Mouse (Mus musculus) monocyte, adult 2 months (primary cell): ENCODE measurements at regions not wholly inside any gene's neighbourhood (a gene's known extent, or its start where the extent isn't known, plus 50 kb on each side); places are given as distances from the start of the nearest gene placed in this dataset.
"Not testable (repeated sequence)": the region's sequence is repeated elsewhere in the genome, so short reads cannot be mapped to it uniquely, and the experiment has no call there.

ENCODE experiments used
- DNase-seq, 2 experiments: peaks; one replicate each; pipeline ENCODE4 v3.0.0; 2022; ENCODE audit warnings: low spot score in 2 of 2, low read depth in 1 of 2

DNA sequence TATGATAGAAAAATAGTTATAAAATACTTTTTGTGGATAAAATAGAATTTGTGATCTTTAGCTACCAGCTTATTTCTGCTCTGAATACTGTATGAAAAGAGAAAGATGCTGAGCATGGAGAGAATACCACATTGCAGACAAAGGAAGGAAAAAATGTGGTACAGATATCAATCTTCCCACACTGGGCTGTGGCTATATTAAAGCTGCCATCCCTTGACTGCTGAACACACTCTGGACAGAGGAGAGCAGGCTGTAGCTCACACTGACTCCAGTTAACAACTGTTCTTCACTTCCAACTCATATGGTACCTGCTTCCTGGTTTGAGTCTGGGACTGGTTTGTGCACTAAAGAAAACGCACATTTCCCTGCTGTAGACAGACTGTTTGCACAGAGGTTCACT is 76.7 kb upstream of the Try4 start:
- no peak for DNase-seq

DNA sequence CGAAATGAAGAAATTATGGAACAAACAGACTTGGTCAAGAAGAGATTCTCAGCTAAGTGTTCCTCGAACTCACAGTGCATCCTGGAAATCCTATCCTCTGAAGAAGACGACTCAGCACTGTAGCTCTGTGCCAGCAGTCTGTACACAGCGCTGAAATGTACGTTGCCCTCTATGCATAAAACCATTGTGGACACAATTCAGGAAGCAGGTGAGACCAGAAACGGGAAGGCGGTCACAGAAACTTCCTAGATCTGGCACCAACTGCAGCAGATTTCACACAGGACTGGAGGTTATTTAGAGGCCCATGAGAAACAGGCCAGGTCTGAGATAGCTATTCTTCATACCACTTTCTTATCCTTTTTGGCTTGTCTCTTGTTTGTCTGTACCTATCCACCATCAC is 83.7 kb upstream of the Try4 start:
- no peak for DNase-seq

DNA sequence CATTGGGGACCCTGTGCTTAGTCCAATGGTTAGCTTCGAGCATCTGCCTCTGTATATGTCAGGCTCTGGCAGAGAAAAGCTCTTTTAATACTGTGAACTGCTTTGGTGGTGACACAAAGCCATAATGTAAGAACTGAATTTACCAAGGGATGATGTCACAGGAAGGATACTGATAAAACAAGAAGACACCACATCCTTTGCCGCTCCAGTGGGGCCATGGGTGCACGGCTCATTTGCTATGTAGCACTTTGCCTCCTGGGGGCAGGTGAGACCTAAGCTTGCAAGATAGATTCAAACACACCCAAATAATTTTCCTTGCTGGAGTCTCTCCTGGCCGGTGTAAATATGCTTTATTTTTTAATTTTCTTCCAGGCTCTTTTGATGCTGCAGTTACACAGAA is 86.2 kb upstream of the Try4 start:
- DNase-seq = no peak

DNA sequence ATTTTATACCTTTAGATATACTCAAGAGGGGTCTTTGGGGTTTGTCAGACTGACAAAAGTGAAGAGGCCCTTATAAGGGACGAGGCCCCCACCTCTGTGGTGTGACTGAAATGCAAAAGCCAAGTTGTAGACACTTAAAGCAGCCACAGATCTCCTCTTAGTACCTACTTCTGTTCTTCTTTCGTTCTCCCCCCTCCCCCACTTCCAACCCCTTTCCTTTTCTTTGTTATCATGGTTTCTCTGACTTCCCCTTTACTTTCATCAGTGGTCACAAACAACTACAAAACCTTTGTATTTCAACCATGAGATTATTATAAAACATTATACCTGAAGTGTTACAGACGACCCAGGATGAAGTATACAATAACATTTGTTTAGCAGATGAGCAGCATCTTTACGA is 96.2 kb upstream of the Try4 start:
- DNase-seq = no peak

DNA sequence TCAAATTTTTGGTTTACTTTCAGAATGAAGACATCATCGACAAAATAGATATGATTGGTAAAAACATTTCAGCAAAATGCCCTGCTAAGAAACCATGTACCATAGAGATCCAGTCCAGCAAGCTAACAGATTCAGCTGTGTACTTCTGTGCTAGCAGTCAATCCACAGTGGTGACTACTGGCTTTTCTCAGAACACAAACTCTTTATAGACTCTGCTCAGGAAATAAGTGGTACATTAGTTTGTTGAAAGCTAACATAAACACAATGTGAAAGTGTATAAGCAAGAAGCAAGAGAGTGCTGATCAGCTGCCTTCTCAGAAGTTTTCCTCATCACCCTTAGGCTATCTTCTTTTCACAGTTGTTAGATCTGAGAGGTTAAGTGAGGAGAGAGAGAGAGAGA is 99.2 kb upstream of the Try4 start:
- DNase-seq = no peak

DNA sequence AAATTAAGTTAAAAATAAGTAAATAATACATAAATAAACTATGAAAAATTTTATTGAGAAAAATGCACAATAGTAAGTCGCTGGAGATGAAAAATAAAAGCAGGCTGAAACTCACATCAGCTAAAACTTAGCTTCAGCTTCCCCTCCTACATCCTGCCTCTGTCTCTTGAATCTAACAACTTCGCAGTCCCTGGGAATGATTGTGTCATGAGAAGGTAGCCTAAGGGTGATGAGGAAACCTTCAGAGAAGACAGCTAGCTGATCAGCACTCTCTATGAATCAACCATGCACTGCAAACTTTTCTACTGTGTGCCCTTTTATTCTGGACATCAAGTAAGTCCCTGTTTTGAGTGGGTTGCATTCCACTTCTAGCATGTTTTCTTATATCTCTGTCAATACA is 99.8 kb upstream of the Try4 start:
- DNase-seq = no peak

DNA sequence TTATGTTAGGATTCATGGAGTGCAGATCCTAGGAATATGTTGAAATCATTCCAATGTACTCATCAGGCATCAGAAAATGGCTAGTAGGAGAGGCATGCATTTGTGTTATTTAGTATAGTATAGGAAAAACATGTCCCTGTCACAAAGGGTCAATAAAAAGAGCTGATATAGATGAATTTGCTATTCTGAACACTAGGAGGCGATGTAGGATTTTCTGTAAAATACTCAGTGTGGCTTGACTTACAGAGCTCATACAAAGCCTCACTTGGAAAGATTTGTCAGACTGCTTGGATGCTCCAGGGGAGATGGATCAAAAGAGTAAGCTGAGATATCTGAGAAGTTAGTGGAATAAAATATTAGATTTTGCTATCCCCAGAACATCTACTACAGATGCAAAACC is 107.6 kb upstream of the Try4 start:
- no peak for DNase-seq

DNA sequence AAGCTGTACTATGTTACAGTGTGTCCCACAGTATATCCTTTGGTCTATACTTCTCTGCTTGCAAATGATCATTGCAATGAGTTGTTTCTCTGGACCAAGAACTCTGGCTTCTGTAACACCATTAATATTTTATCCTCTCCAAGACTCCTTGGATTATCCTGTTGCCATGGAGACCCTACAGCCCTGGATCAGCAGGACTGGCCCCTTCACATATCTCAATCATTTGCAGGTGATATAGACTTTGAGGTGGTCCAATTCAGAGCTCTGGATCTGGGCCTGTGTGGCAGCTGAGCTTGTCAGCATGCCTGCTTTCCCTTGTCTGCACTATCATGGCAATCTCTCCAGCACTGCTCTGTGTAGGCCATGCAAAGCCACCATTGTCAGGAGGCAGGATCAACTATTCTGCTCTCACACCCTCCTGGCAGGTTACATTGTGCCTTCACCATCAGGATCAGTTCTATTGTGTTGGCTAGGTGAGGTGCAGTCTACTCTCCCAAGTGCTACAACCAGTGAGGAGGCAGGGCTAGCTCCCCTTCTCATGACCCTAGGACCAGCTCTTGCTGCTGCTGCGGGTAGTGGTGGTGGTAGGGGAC is 110.2 kb upstream of the Try4 start:
- no peak for DNase-seq

DNA sequence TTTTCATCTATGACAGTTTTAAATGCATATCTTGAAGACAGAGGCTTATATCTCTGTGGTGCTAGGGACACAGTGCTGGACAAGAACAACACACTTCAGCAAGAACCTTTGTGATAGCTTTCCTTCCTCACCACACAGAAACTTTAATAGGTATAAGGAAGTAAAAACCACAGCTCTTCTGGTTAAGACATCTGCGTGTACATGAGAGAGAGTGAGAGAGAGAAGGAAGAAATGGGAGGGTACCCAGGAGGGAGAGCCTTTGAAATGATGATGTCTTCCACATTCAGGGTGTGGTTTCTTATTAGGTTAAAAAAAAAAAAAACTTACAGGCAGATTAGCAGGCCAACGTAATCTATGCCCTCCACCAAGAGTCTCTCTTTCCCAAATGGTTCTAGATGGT is 113.2 kb upstream of the Try4 start:
- no peak for DNase-seq

DNA sequence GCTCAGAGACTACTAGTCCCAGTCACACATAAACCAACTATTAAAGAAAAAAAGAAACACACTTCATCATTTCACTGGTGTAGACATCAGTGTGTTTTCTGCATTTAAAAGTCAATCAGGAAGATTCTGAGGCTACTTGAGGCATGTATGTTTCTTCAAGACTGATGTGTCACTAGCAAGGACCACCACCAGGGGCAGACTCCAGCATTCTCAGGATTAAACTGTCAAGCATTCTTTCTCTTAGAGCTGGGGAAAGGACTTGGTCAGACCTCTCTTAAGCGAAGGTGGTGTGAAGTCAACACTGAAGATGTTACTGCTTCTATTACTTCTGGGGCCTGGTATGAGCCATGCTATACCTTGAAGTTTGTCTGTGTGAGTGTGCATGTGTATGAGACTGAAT is 114.1 kb upstream of the Try4 start:
- DNase-seq = no peak

DNA sequence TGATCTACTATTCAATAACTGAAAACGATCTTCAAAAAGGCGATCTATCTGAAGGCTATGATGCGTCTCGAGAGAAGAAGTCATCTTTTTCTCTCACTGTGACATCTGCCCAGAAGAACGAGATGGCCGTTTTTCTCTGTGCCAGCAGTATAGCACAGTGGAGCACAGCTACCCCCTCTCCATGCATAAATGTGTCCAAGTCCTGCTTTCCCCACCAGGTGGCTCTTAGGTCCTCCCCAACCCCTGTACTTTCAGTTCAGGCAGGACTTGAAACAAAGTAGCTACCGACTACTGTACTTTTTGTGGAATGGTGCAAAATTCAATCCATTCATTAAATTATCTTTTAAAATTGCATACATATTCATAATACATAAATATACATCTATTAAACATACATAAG is 123.2 kb upstream of the Try4 start:
- no peak for DNase-seq

DNA sequence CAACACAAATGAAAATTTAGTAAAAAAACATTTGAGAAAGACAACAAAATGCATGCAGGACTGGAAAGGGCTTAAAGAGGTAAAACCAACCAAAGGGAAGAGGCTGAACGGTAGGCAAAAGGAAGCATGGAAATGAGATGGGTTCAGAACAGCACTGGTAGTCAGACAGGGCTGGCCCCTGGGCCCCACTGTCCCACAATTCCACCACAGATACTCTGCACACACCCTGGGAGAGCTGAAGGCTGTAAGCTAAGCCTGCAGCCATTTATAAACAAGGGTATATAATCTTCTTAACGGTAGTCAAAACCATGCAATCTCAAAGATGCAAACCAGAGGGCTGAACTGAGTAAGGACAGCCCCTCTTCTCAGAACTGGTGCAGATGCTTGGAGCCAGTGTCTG is 124.0 kb upstream of the Try4 start:
- DNase-seq = no peak

DNA sequence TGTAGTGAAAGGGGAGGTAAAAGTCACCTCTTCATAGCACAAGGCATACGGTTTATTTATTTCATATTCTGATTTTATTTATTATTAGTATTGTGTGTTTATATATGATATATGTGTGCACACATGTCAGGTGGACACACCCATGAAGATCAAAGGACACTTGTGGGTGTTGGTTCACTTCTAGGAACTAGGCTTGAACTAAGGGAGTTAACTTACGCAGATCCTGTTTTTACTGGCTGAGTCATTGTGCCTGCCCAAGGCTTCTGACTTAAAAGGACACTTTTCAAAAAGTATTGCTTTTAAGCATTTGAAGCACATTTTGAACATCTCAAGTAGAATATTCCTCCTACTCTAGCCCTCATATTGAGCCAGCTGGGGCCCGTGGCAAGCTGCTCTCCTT is 124.9 kb upstream of the Try4 start:
- no peak for DNase-seq

DNA sequence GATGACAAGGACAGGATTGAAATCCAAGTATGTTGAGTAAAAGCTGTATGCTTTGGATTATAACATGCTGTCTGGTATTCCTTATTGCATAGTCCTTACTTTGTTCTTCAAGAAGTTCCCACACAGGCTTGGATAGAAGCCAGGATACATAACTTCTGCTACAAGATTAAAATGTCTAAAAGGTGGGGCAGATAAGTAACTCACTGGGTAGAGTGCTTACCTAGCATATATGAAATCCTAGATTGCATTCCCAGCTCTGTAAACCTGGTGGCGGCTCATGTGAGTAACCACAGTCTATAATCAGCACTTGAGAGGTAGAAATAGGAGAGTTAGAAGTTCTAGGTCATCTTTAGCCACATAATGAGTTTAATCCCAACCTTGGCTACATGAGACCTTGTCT is 126.0 kb upstream of the Try4 start:
- DNase-seq = no peak

DNA sequence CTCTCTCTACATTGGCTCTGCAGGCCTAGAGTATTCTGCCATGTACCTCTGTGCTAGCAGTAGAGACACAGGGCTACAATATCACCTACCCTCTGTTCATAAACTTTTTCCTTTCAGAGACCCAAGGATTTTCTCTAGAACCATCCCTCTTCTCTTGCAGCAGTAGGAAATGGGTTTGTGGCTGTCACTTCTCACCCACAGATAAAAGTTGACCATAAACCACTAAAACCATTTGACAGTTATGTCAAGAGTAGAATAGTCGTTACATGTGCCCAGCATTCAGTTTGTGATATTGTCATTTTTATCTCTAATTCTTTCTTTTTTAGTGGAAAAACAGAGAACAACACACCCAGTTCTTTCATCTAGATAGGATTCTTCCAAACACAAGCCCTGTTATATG is 128.2 kb upstream of the 2210010C04Rik start:
- no peak for DNase-seq

DNA sequence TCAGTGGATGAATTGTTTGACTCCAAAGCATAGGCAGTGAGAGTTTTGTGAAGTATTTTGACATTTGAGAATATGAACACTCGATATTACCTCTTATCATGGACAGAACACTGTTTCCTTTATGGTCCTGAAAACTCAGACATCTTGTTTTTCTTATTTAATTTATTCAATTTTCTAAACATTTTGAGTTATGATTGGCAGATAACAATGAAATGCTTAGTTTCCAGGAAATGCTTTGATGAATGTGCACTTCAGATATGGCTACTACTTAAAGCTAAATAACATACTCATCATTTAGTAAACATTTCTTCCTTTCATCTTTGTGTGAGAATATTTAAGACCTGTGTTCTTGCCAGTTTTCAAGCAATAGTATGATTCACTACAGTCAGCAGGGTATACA is 126.4 kb upstream of the 2210010C04Rik start:
- no peak for DNase-seq

DNA sequence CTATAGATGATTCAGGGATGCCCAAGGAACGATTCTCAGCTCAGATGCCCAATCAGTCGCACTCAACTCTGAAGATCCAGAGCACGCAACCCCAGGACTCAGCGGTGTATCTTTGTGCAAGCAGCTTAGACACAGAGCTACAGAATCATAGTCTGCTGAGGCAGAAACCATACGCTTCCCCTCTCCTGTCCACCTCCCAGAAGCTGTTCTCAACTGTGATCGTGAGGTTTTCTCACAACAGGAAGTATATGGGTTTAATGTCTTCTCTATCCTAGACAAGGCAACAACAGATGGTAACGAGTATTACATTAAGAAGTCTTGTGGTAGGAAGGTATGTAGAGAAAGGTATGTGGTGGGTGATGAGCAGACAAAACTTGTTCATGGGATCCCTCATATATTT is 116.8 kb upstream of the 2210010C04Rik start:
- no peak for DNase-seq

DNA sequence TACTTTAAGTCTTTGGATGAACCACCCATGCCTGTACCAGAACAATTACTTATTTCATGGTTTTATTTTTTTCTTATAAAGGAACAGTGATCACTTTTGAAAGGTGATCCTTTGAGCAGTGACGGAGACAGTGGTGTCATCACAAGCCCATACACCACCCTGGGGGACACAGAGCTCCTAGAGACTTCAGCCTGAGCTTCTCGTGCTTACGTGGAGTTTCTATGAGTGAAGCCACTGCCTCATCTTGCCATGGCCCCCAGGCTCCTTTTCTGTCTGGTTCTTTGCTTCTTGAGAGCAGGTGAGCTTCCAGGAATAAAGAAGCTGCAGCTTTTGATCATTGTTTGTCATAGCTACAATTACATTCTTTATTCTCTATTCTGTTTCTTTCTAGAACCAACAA is 116.2 kb upstream of the 2210010C04Rik start:
- no peak for DNase-seq

DNA sequence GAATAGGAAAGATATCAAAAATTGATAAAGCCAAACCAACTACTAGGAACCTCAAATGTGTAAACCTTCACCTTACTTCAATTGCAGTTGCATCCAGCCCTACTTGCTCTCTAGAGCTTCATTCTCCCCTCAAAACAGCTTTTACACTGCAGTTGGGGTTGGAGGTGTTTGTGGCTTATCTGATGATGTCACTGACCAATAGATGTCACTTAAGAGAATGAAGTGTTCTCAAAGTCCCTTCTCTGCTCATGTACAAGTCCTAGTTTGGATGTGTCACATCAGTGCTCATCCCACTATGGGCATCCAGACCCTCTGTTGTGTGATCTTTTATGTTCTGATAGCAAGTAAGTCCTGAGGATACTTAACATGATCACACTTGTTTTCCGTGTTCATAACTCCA is 105.6 kb upstream of the 2210010C04Rik start:
- no peak for DNase-seq

DNA sequence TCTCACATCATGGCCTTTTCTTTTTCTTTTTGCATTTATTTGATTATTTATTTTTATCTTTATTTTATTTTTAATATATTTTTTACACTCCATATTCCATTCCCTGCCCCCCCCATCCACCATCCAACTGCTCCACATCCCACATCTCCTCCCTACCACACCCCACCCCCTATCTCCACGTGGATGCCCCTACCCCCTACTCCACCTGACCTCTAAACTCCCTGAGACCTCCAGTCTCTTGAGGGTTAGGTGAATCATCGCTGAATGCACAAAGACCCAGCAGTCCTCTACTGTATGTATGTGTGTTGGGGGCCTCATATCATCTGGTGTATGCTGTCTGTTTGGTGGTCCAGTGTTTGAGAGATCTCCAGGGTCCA is 102.1 kb upstream of the 2210010C04Rik start:
- DNase-seq = not testable (repeated sequence)

DNA sequence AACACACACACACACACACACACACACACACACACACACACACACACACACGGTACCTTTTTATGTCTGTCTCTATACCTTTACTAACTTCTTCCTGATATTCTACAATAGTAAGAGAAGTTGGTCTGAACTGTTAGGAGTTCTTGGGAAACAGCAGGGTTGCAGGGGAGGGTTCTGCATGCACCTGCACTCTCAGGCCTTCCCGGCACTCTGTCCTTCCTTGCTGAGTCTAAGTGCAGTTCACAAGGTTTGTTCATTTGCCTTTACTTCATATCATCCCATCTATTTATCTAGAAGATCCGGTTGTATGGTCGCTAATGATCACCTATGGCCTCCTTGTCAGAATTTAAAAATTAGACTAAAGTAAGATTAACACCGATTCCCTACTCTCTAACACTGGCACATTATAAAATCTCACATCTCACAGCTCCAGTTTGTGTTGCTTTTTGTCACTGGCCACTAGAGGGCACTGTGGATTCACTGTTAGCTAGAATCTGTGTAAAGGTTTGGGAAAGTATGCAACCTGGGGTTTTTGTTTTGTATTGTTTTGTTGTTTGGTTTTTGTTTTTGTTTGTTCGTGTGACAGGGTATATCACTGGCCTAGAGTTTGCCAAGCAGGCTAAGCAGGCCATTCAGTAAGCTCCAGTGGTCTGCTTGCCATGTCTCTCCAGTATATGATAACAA is 101.5 kb upstream of the 2210010C04Rik start:
- DNase-seq = no peak

DNA sequence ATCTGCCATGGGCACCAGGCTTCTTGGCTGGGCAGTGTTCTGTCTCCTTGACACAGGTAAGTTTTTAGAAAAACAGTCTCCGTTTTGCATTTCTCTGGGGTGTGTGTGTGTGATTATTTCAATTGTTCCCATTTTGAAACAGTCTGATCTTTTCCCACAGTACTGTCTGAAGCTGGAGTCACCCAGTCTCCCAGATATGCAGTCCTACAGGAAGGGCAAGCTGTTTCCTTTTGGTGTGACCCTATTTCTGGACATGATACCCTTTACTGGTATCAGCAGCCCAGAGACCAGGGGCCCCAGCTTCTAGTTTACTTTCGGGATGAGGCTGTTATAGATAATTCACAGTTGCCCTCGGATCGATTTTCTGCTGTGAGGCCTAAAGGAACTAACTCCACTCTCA is 99.9 kb upstream of the 2210010C04Rik start:
- no peak for DNase-seq

DNA sequence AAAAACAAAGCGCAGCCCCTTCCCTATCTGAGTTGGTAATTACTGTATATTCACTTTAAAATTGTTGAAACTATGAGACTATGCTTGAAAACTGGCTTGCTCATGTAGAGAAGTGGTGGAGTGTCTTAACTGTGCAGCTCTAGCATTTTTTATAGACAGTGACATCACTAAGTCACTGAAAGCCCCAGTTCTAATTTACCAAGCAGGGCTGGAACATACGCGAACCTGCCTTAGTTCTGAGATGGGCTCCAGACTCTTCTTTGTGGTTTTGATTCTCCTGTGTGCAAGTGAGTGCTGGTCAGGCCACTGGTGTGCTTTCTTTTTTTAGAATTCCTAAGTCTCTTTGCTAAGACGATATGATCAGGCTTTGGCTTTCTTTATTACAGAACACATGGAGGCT is 94.6 kb upstream of the 2210010C04Rik start:
- no peak for DNase-seq

DNA sequence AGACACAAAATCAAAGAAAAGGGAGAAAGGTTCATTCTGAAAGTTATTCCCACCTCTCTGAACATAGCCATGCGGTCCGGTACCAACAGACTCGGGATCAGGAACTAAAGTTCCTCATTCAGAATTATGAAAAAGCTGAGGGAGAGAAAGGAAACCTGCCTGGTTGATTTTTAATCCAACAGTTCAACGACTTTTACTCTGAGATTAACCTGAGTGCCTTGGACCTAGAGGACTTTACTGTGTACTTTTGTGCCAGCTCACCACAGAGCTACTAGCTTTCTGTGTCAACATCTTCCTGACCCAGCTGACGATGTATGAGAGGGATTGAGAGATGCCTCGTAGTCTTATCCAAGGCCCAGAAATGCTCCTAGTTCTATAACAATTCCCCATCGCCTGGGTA is 92.5 kb upstream of the 2210010C04Rik start:
- no peak for DNase-seq
